Mouse (Mus musculus) macrophage (primary cell): ENCODE measurements around the gene Olfr1097. TPM values are rescaled to one million over a fixed set of nuclear protein-coding genes. Genes with fewer than 3 reads are reported as not detected.

Experiments
- H3K27ac ChIP-seq: fragments of 350-480 bp; formaldehyde crosslinking; 2 replicates; pipeline ENCODE4 v1.9.0; 2021
- H3K36me3 ChIP-seq: fragments of 350-480 bp; formaldehyde crosslinking; 2 replicates; pipeline ENCODE4 v1.9.0; 2021; ENCODE audit errors: inconsistent target
- H3K4me3 ChIP-seq: fragments of 350-480 bp; formaldehyde crosslinking; 2 replicates; pipeline ENCODE4 v1.9.0; 2021; ENCODE audit errors: inconsistent target
- H3K79me2 ChIP-seq: fragments of 350-480 bp; formaldehyde crosslinking; 2 replicates; pipeline ENCODE4 v1.9.0; 2021; ENCODE audit errors: inconsistent target
- WGBS: methylation state at CpG from one replicate; pipeline ENCODE4 v1.1.7; 2026; ENCODE audit warnings: inconsistent platforms; ENCODE audit not compliant: missing documents; 5-methylcytosine and 5-hydroxymethylcytosine counted together
- polyA plus RNA-seq: library from polyadenylated mRNA; stranded (reverse); fragments of 250-400 nt; gene quantifications from 3 replicates; pipeline ENCODE4 v1.2.4, GENCODE M21; 2018; ENCODE audit warnings: inconsistent platforms
- total RNA-seq, 78 experiments: library from RNA; depleted of rRNA; stranded (reverse); fragments of 250-400 nt; gene quantifications; 1 replicate in 9 of 78; 2 replicates in 24 of 78; 3 replicates in 43 of 78; 4 replicates in 2 of 78; pipeline ENCODE4 v1.2.4; 2018; ENCODE audit warnings: inconsistent platforms in 56 of 78

The Olfr1097 gene
- not detected for total RNA-seq (2018; cell fraction: chromatin; rRNA removed)
- not detected for total RNA-seq (2018; cell fraction: cytosol; rRNA removed)
- not detected for total RNA-seq (2018; cell fraction: nucleus; rRNA removed)
- polyA plus RNA-seq = not detected in 3 replicates

- Histone ChIP-seq H3K36me3 (no peaks in the 10 kb centered on the region), H3K4me3 (no peak within 1 kb of the TSS), H3K79me2 (no peaks in the 10 kb centered on the region), H3K27ac (no peak within 1 kb of the TSS)
- WGBS = 100% methylated on average over 1 of the region's 1 CpGs
Measured at GRCm38 (mm10) chr2:86892116-86892515, at the start of gene Olfr1097. Gene Olfr1097, minus strand, starts transcription at chr2:86892216.

- Histone ChIP-seq H3K36me3 (no peaks in the 10 kb centered on the region), H3K27ac (no peak overlapping the region), H3K4me3 (no peak overlapping the region), H3K79me2 (no peaks in the 10 kb centered on the region)
Measured at GRCm38 (mm10) chr2:86926557-86926956, 34.5 kb upstream of the Olfr1097 start.

- Histone ChIP-seq H3K4me3 (no peak within 1 kb of the TSS), H3K27ac (no peak within 1 kb of the TSS), H3K79me2 (no peaks in the 10 kb centered on the region), H3K36me3 (no peaks in the 10 kb centered on the region)
- 100% methylated on average over 1 of the region's 1 CpGs for WGBS
Measured at GRCm38 (mm10) chr2:86924445-86924844, 32.4 kb upstream of the Olfr1097 start, which contains the start of gene Olfr1098. Gene Olfr1098, minus strand, starts transcription at chr2:86924545.

- no peaks in the 10 kb centered on the region for H3K36me3 ChIP-seq
- no peak overlapping the region for H3K4me3 ChIP-seq
- no peaks in the 10 kb centered on the region for H3K79me2 ChIP-seq
- 97% methylated on average over 2 of the region's 2 CpGs for WGBS
- no peak overlapping the region for H3K27ac ChIP-seq
Measured at GRCm38 (mm10) chr2:86905647-86906046, 13.6 kb upstream of the Olfr1097 start.

- Histone ChIP-seq H3K27ac (no peak within 1 kb of the TSS), H3K79me2 (no peaks in the 10 kb centered on the region), H3K4me3 (no peak within 1 kb of the TSS), H3K36me3 (no peaks in the 10 kb centered on the region)
- WGBS = 65% methylated on average over 1 of the region's 1 CpGs
Measured at GRCm38 (mm10) chr2:86874702-86875101, 17.3 kb downstream of the Olfr1097 start, which contains the start of gene Gm13723. Gene Gm13723, minus strand, starts transcription at chr2:86874802.

- H3K27ac ChIP-seq = no peak within 1 kb of the TSS
- no peak within 1 kb of the TSS for H3K4me3 ChIP-seq
- no peaks in the 10 kb centered on the region for H3K79me2 ChIP-seq
- H3K36me3 ChIP-seq = no peaks in the 10 kb centered on the region
- WGBS = 88% methylated on average over 3 of the region's 3 CpGs
Measured at GRCm38 (mm10) chr2:86851596-86851995, 40.4 kb downstream of the Olfr1097 start, which contains the start of gene Olfr1095. Gene Olfr1095, minus strand, starts transcription at chr2:86851696.

Other genes with a start within 250 kb of the Olfr1097 start
- not detected in 3 replicates for gene Olfr1085, start 230.2 kb downstream of the Olfr1097 start, polyA plus RNA-seq
- not detected in 3 replicates for gene Olfr1086, start 212.1 kb downstream of the Olfr1097 start, polyA plus RNA-seq
- gene Olfr1087, start 193.8 kb downstream of the Olfr1097 start, polyA plus RNA-seq = not detected in 3 replicates
- gene Olfr1089, start 158.5 kb downstream of the Olfr1097 start, polyA plus RNA-seq = not detected in 3 replicates
- not detected in 3 replicates for gene Olfr1090, start 133.2 kb downstream of the Olfr1097 start, polyA plus RNA-seq
- gene Olfr1093, start 109.7 kb downstream of the Olfr1097 start, polyA plus RNA-seq = not detected in 3 replicates
- gene Olfr141, start 82.2 kb downstream of the Olfr1097 start, polyA plus RNA-seq = not detected in 3 replicates
- gene Olfr1094, start 67.6 kb downstream of the Olfr1097 start, polyA plus RNA-seq = not detected in 3 replicates
- not detected in 3 replicates for gene Olfr1095, start 40.5 kb downstream of the Olfr1097 start, polyA plus RNA-seq
- not detected in 3 replicates for gene Gm13723, start 17.4 kb downstream of the Olfr1097 start, polyA plus RNA-seq
- gene Olfr1098, start 32.3 kb upstream of the Olfr1097 start, polyA plus RNA-seq = not detected in 3 replicates
- not detected in 3 replicates for gene Olfr1099, start 68.5 kb upstream of the Olfr1097 start, polyA plus RNA-seq
- gene Olfr1100, start 87.7 kb upstream of the Olfr1097 start, polyA plus RNA-seq = not detected in 3 replicates
- not detected in 3 replicates for gene Olfr1101, start 99.0 kb upstream of the Olfr1097 start, polyA plus RNA-seq
- gene Olfr1102, start 106.2 kb upstream of the Olfr1097 start, polyA plus RNA-seq = not detected in 3 replicates
- gene Olfr1104, start 134.9 kb upstream of the Olfr1097 start, polyA plus RNA-seq = not detected in 3 replicates
- not detected in 3 replicates for gene Olfr1105, start 144.3 kb upstream of the Olfr1097 start, polyA plus RNA-seq
- not detected in 3 replicates for gene Olfr1106, start 160.1 kb upstream of the Olfr1097 start, polyA plus RNA-seq
- not detected in 3 replicates for gene Olfr1107, start 183.6 kb upstream of the Olfr1097 start, polyA plus RNA-seq
- not detected in 3 replicates for gene Olfr1109, start 203.8 kb upstream of the Olfr1097 start, polyA plus RNA-seq
- gene Olfr259, start 222.4 kb upstream of the Olfr1097 start, polyA plus RNA-seq = not detected in 3 replicates
- gene Olfr1110, start 248.1 kb upstream of the Olfr1097 start, polyA plus RNA-seq = not detected in 3 replicates